Mouse (Mus musculus): Measurements from ENCODE around the gene Nemp1. TPM values are rescaled to one million over a fixed set of nuclear protein-coding genes. Genes with fewer than 3 reads are reported as not detected.
A peak's percentile ranks its signal among the peaks of the same experiment; 100 is the strongest.
"Not testable (repeated sequence)": the region's sequence is repeated elsewhere in the genome, so short reads cannot be mapped to it uniquely, and the experiment has no call there.

The Nemp1 gene
- polyA plus RNA-seq, 1 experiment from 2014 or later: 10.1 TPM

- H3K36me3 ChIP-seq: peaks cover 71% of the 10 kb centered on the region
- no peak for ATAC-seq (ENCODE audit: insufficient number of reproducible peaks, low FRiP score, low TSS enrichment, low read depth)
- H3K4me3 ChIP-seq (replicated peaks): no peak overlapping the region
- H3K27me3 ChIP-seq: no peaks in the 10 kb centered on the region
- no peak overlapping the region for H3K27ac ChIP-seq (replicated peaks)
- WGBS: 60% methylated on average over 16 of the region's 16 CpGs
- H3K4me2 ChIP-seq (replicated peaks): no peak overlapping the region
- H3K9me3 ChIP-seq (replicated peaks): no peaks in the 10 kb centered on the region
- peaks cover 5% of the 10 kb centered on the region for H3K4me1 ChIP-seq
- no peak overlapping the region for H3K9ac ChIP-seq
Observed at GRCm38 (mm10) chr10:127654970-127655579, 11.6 kb upstream of the Nemp1 start.

GRCm38 (mm10) chr10:127657617-127658016 is 9.1 kb upstream of the Nemp1 start:
- H3K9ac ChIP-seq; H3K27ac ChIP-seq (replicated peaks); H3K27me3 ChIP-seq; H3K9me3 ChIP-seq (replicated peaks); ATAC-seq (ENCODE audit: insufficient number of reproducible peaks, low FRiP score, low TSS enrichment, low read depth); H3K4me3 ChIP-seq (replicated peaks); H3K4me2 ChIP-seq (replicated peaks): not testable (repeated sequence)
- WGBS: 63% methylated on average over 6 of the region's 6 CpGs
- H3K36me3 ChIP-seq: peaks cover 75% of the 10 kb centered on the region
- peaks cover 26% of the 10 kb centered on the region for H3K4me1 ChIP-seq

GRCm38 (mm10) chr10:127658076-127658475 is 8.6 kb upstream of the Nemp1 start:
- H3K4me2 ChIP-seq (replicated peaks): no peak overlapping the region
- peaks cover 75% of the 10 kb centered on the region for H3K36me3 ChIP-seq
- H3K4me3 ChIP-seq (replicated peaks): no peak overlapping the region
- H3K9me3 ChIP-seq (replicated peaks): no peaks in the 10 kb centered on the region
- H3K27me3 ChIP-seq: no peaks in the 10 kb centered on the region
- no peak overlapping the region for H3K27ac ChIP-seq (replicated peaks)
- H3K9ac ChIP-seq: no peak overlapping the region
- WGBS: 19% methylated on average over 6 of the region's 6 CpGs
- H3K4me1 ChIP-seq: peaks cover 31% of the 10 kb centered on the region
- no peak for ATAC-seq (ENCODE audit: insufficient number of reproducible peaks, low FRiP score, low TSS enrichment, low read depth)

GRCm38 (mm10) chr10:127659551-127659950 is 7.2 kb upstream of the Nemp1 start:
- H3K9me3 ChIP-seq (replicated peaks): no peaks in the 10 kb centered on the region
- H3K27me3 ChIP-seq: no peaks in the 10 kb centered on the region
- H3K9ac ChIP-seq: no peak overlapping the region
- ATAC-seq (ENCODE audit: insufficient number of reproducible peaks, low FRiP score, low TSS enrichment, low read depth): no peak
- no peak overlapping the region for H3K4me3 ChIP-seq (replicated peaks)
- 45% methylated on average over 1 of the region's 1 CpGs for WGBS
- peaks cover 45% of the 10 kb centered on the region for H3K4me1 ChIP-seq
- no peak overlapping the region; the same call in 1 of the 2 replicates for H3K27ac ChIP-seq (replicated peaks)
- H3K36me3 ChIP-seq: peaks cover 76% of the 10 kb centered on the region
- no peak overlapping the region for H3K4me2 ChIP-seq (replicated peaks)

- H3K4me1 ChIP-seq: peaks cover 57% of the 10 kb centered on the region
- peaks cover 60% of the 10 kb centered on the region for H3K36me3 ChIP-seq
- no peak for ATAC-seq (ENCODE audit: insufficient number of reproducible peaks, low FRiP score, low TSS enrichment, low read depth)
- H3K4me3 ChIP-seq (replicated peaks): peak overlapping the region; percentile 81
- H3K27ac ChIP-seq (replicated peaks): peak overlapping the region; percentile 99
- peak overlapping the region; percentile 80 for H3K4me2 ChIP-seq (replicated peaks)
- H3K9ac ChIP-seq: peak overlapping the region; percentile 12; the same call in 1 of the 2 replicates
- 30% methylated on average over 14 of the region's 14 CpGs for WGBS
- H3K9me3 ChIP-seq (replicated peaks): no peaks in the 10 kb centered on the region
- no peaks in the 10 kb centered on the region for H3K27me3 ChIP-seq
Observed at GRCm38 (mm10) chr10:127661291-127661914, 5.3 kb upstream of the Nemp1 start.

GRCm38 (mm10) chr10:127661915-127662663 is 4.6 kb upstream of the Nemp1 start:
- Histone ChIP-seq H3K9me3 (replicated peaks) (no peaks in the 10 kb centered on the region), H3K4me2 (replicated peaks) (peak overlapping the region; percentile 80), H3K36me3 (peaks cover 55% of the 10 kb centered on the region), H3K4me1 (peaks cover 60% of the 10 kb centered on the region), H3K4me3 (replicated peaks) (peak overlapping the region; percentile 81), H3K9ac (peak overlapping the region; percentile 31; the same call in 1 of the 2 replicates), H3K27me3 (no peaks in the 10 kb centered on the region), H3K27ac (replicated peaks) (peak overlapping the region; percentile 99)
- no peak for ATAC-seq (ENCODE audit: insufficient number of reproducible peaks, low FRiP score, low TSS enrichment, low read depth)
- WGBS: 10% methylated on average over 16 of the region's 16 CpGs

GRCm38 (mm10) chr10:127662666-127663253 is 3.9 kb upstream of the Nemp1 start:
- H3K36me3 ChIP-seq: peaks cover 51% of the 10 kb centered on the region
- peaks cover 67% of the 10 kb centered on the region for H3K4me1 ChIP-seq

GRCm38 (mm10) chr10:127663590-127663989 is 3.1 kb upstream of the Nemp1 start:
- peaks cover 72% of the 10 kb centered on the region for H3K4me1 ChIP-seq
- peak overlapping the region; percentile 81 for H3K4me3 ChIP-seq (replicated peaks)
- peak overlapping the region; percentile 99 for H3K27ac ChIP-seq (replicated peaks)
- H3K36me3 ChIP-seq: peaks cover 51% of the 10 kb centered on the region
- no peaks in the 10 kb centered on the region for H3K27me3 ChIP-seq
- 0 out of 2 replicates have a peak overlapping the region, but pooled peaks have one; percentile 13 for H3K9ac ChIP-seq
- ATAC-seq (ENCODE audit: insufficient number of reproducible peaks, low FRiP score, low TSS enrichment, low read depth): no peak
- no peaks in the 10 kb centered on the region for H3K9me3 ChIP-seq (replicated peaks)
- peak overlapping the region; percentile 80 for H3K4me2 ChIP-seq (replicated peaks)
- WGBS: 27% methylated on average over 5 of the region's 5 CpGs

More at GRCm38 (mm10) chr10:127662666-127663253, 3.9 kb upstream of the Nemp1 start:
- 25% methylated on average over 19 of the region's 19 CpGs for WGBS
- H3K9ac ChIP-seq: peak overlapping the region; percentile 31; the same call in 1 of the 2 replicates
- H3K9me3 ChIP-seq (replicated peaks): no peaks in the 10 kb centered on the region
- peak overlapping the region; percentile 80 for H3K4me2 ChIP-seq (replicated peaks)
- no peak for ATAC-seq (ENCODE audit: insufficient number of reproducible peaks, low FRiP score, low TSS enrichment, low read depth)
- peak overlapping the region; percentile 81 for H3K4me3 ChIP-seq (replicated peaks)
- peak overlapping the region; percentile 99 for H3K27ac ChIP-seq (replicated peaks)
- H3K27me3 ChIP-seq: no peaks in the 10 kb centered on the region

GRCm38 (mm10) chr10:127664166-127664565 is 2.5 kb upstream of the Nemp1 start:
- Histone ChIP-seq H3K27ac (replicated peaks) (peak overlapping the region; percentile 99), H3K4me1 (peaks cover 78% of the 10 kb centered on the region), H3K4me3 (replicated peaks) (peak overlapping the region; percentile 81), H3K9ac (0 out of 2 replicates have a peak overlapping the region, but pooled peaks have one; percentile 13), H3K36me3 (peaks cover 48% of the 10 kb centered on the region), H3K4me2 (replicated peaks) (peak overlapping the region; percentile 80), H3K9me3 (replicated peaks) (no peaks in the 10 kb centered on the region), H3K27me3 (no peaks in the 10 kb centered on the region)
- ATAC-seq (ENCODE audit: insufficient number of reproducible peaks, low FRiP score, low TSS enrichment, low read depth): no peak
- 25% methylated on average over 16 of the region's 16 CpGs for WGBS

- peaks cover 81% of the 10 kb centered on the region for H3K4me1 ChIP-seq
- H3K27me3 ChIP-seq: no peaks in the 10 kb centered on the region
- peak overlapping the region; percentile 87; the same call in 1 of the 2 replicates for H3K9ac ChIP-seq
- peak overlapping the region; percentile 80 for H3K4me2 ChIP-seq (replicated peaks)
- H3K36me3 ChIP-seq: peaks cover 43% of the 10 kb centered on the region
- H3K27ac ChIP-seq (replicated peaks): peak overlapping the region; percentile 99
- peak overlapping the region; percentile 81 for H3K4me3 ChIP-seq (replicated peaks)
- no peak for ATAC-seq (ENCODE audit: insufficient number of reproducible peaks, low FRiP score, low TSS enrichment, low read depth)
- H3K9me3 ChIP-seq (replicated peaks): no peaks in the 10 kb centered on the region
- WGBS: 28% methylated on average over 13 of the region's 13 CpGs
Observed at GRCm38 (mm10) chr10:127664891-127665290, 1.8 kb upstream of the Nemp1 start.
